Mouse (Mus musculus) liver, postnatal 0 days (tissue): ENCODE data around the gene Dgkg.

Source experiments
- CTCF ChIP-seq: sonication (generic); IDR thresholded peaks from 2 replicates; pipeline ENCODE4 v1.5.1; 2016; ENCODE audit warnings: antibody characterized with exemption, low read depth
- EP300 ChIP-seq: IDR thresholded peaks from 2 replicates; pipeline ENCODE4 v1.6.1; 2016; ENCODE audit warnings: antibody characterized with exemption, low read depth, mild to moderate bottlenecking

DNA sequence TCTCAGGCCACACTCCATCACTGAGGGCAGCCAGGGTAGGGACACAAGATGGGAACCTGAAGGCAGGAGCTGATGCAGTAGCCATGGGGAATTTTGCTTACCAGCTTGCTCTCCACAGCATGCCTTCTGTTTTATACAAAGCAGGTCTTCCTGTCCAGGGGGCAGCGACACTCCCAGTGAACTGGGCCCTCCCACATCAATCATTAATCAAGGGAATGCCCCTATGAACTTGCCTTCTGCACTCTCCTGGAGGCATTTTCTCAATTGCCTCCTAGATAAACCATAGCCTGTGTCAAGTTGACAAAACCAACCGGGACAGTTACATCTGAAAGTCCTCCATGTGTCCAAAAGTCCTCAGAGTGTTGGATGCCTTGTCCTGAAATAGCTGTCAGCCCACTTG lies 6.1 kb upstream of the Dgkg start:
- no peak for TF ChIP-seq CTCF
- no peak for TF ChIP-seq EP300
